20 mouse cellular contexts compared by ENCODE assay signal in the genomic region with DNA sequence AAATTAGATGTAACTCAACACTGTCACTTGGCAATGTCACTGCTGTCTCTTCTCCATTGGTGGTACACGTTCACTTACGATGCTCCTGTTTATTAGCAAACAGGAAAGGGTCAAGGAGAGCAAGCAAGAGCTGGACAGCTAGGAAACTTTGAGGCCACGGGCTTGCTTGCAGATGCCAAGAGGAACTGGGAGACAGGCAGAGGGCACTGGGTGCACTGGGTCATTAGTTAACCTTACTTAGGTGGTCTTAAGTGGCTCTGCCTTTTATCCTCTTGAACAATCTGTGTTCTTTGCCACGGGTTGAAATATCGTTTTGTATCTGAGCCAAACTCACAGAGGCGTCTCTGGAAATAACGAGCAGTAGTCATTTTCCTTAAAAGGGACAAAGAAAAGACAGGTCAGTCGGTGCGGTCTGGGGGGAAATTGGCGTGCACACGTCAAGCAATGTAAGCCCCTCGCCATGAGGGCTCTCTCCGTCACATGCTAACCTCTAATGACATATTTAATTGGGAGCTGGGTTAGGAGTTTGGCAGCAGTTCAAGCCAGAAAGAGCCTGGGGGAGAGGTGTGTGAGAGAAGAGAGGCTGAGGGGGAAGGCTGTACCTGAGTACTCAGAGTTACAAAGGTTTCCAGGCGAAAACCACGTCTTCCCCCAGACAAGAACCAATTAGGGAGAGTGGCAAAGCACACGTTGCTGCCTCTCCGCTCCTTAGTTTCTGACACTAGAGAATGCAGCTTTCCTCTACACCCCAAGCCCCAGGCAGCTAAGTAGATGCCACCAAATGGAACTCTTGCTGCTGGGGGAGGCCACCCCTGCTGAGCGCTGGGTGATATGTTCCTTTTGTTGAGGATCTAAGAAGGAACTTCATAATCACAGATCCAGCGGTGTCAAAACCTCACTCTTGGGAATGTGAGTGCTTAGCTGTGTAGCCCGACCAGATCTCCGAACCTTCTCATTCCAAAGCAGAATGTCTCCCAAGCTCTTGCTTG.
DNase-seq lines count a peak whose midpoint lies in the region; ATAC-seq and TF ChIP-seq lines count a peak whose summit lies in the region.
"Had no signal": no experiment of that assay in that cellular context is flagged by ENCODE, and none has a peak within 500 bp of the region (broad histone marks: within the 10 kb centered on the region; RNA-seq: fewer than 3 reads in every experiment).

No protein-coding gene starts in this region.

- peak; percentile 77 for DNase-seq in midbrain, embryonic 11.5 days (ENCODE audit: low spot score, missing footprints)
- DNase-seq in midbrain, embryonic 10.5 days (ENCODE audit: low spot score) = no peak
- DNase-seq in midbrain, postnatal 0 days (ENCODE audit: low spot score) = no peak
- DNase-seq in frontal cortex, postnatal 36 days (ENCODE audit: low spot score in 2 of 2) = no peak
- DNase-seq: cerebellum, adult 9-10 months; gastrocnemius, postnatal 10 days; heart, postnatal 14 days; kidney, postnatal 10 days; right cerebral cortex, adult 18-20 months; thymus, postnatal 25 days had no signal

- no peaks in the 10 kb centered on the region for H3K4me1 ChIP-seq in midbrain, embryonic 11.5 days (ENCODE audit: control insufficient read depth, insufficient read depth, low read length)
- H3K4me1 ChIP-seq in midbrain, embryonic 10.5 days = no peaks in the 10 kb centered on the region
- peaks cover 10% of the 10 kb centered on the region for H3K4me1 ChIP-seq in forebrain, embryonic 13.5 days
- H3K4me1 ChIP-seq in limb, embryonic 12.5 days (replicated peaks) = peaks cover 29% of the 10 kb centered on the region
- H3K4me1 ChIP-seq in midbrain, postnatal 0 days (ENCODE audit: insufficient read depth, low read length) = no peaks in the 10 kb centered on the region
- H3K4me1 ChIP-seq: liver, embryonic 15.5 days; stomach, embryonic 15.5 days had no signal

- H3K36me3 ChIP-seq in midbrain, embryonic 11.5 days (ENCODE audit: control insufficient read depth, insufficient read depth, low read length) = no peaks in the 10 kb centered on the region
- no peaks in the 10 kb centered on the region for H3K36me3 ChIP-seq in midbrain, embryonic 10.5 days
- no peaks in the 10 kb centered on the region for H3K36me3 ChIP-seq in forebrain, embryonic 13.5 days (ENCODE audit: poor library complexity, severe bottlenecking)
- H3K36me3 ChIP-seq in limb, embryonic 12.5 days = no peaks in the 10 kb centered on the region
- H3K36me3 ChIP-seq in midbrain, postnatal 0 days (ENCODE audit: insufficient read depth, low read length) = no peaks in the 10 kb centered on the region
- H3K36me3 ChIP-seq: G1E; heart, embryonic 10.5 days; liver, embryonic 15.5 days; stomach, embryonic 15.5 days had no signal

- 84% methylated on average over 21 of the region's 21 CpGs for WGBS in midbrain, embryonic 11.5 days
- WGBS in midbrain, embryonic 10.5 days = 82% methylated on average over 21 of the region's 21 CpGs
- WGBS in forebrain, embryonic 13.5 days = 38% methylated on average over 21 of the region's 21 CpGs
- WGBS in limb, embryonic 12.5 days = 32% methylated on average over 21 of the region's 21 CpGs
- WGBS in midbrain, postnatal 0 days = 60% methylated on average over 21 of the region's 21 CpGs

- TF ChIP-seq CTCF in midbrain, postnatal 0 days (IDR thresholded peaks at IDR 0.05) = no peak

- H3K4me2 ChIP-seq in midbrain, embryonic 11.5 days = no peak overlapping the region
- peak overlapping the region; percentile 20; the same call in 1 of the 2 replicates for H3K4me2 ChIP-seq in forebrain, embryonic 13.5 days
- H3K4me2 ChIP-seq in limb, embryonic 12.5 days = no peak overlapping the region; the same call in 1 of the 2 replicates
- no peak overlapping the region for H3K4me2 ChIP-seq in midbrain, postnatal 0 days (ENCODE audit: low read depth, low read length, poor library complexity, severe bottlenecking)
- H3K4me2 ChIP-seq: liver, embryonic 15.5 days; stomach, embryonic 15.5 days had no signal

- no peak overlapping the region for H3K4me3 ChIP-seq in midbrain, embryonic 11.5 days (ENCODE audit: low read depth, low read length)
- H3K4me3 ChIP-seq in midbrain, embryonic 10.5 days = no peak overlapping the region
- no peak overlapping the region for H3K4me3 ChIP-seq in forebrain, embryonic 13.5 days
- H3K4me3 ChIP-seq in limb, embryonic 12.5 days (replicated peaks) = no peak overlapping the region
- H3K4me3 ChIP-seq in midbrain, postnatal 0 days (ENCODE audit: low read depth, low read length) = no peak overlapping the region
- H3K4me3 ChIP-seq: heart, embryonic 10.5 days; liver, embryonic 15.5 days; myocyte; stomach, embryonic 15.5 days had no signal

- H3K27ac ChIP-seq in midbrain, embryonic 11.5 days (ENCODE audit: low read depth, low read length) = no peak overlapping the region
- no peak overlapping the region for H3K27ac ChIP-seq in midbrain, embryonic 10.5 days (replicated peaks)
- H3K27ac ChIP-seq in forebrain, embryonic 13.5 days = peak overlapping the region; percentile 48
- peak overlapping the region; percentile 78 for H3K27ac ChIP-seq in limb, embryonic 12.5 days
- H3K27ac ChIP-seq in midbrain, postnatal 0 days (ENCODE audit: low read depth, low read length) = no peak overlapping the region
- H3K27ac ChIP-seq: heart, embryonic 10.5 days; hindbrain, postnatal 0 days; liver, embryonic 15.5 days; macrophage; stomach, embryonic 15.5 days had no signal

- H3K9me3 ChIP-seq in midbrain, embryonic 11.5 days (ENCODE audit: control insufficient read depth, low read length) = no peaks in the 10 kb centered on the region
- H3K9me3 ChIP-seq in midbrain, embryonic 10.5 days (replicated peaks) = no peaks in the 10 kb centered on the region
- H3K9me3 ChIP-seq in forebrain, embryonic 13.5 days (replicated peaks) = no peaks in the 10 kb centered on the region
- no peaks in the 10 kb centered on the region for H3K9me3 ChIP-seq in limb, embryonic 12.5 days
- no peaks in the 10 kb centered on the region for H3K9me3 ChIP-seq in midbrain, postnatal 0 days (ENCODE audit: low read length)
- H3K9me3 ChIP-seq: heart, embryonic 10.5 days; liver, embryonic 15.5 days; stomach, embryonic 15.5 days had no signal

- no peak for ATAC-seq in midbrain, embryonic 11.5 days (ENCODE audit: low FRiP score)
- peak; percentile 27; the same call in 1 of the 2 replicates for ATAC-seq in forebrain, embryonic 13.5 days
- peak; percentile 68; the same call in 1 of the 2 replicates for ATAC-seq in limb, embryonic 12.5 days (ENCODE audit: insufficient number of reproducible peaks, insufficient read depth, low FRiP score, low TSS enrichment, low read depth)
- peak; percentile 58 for ATAC-seq in midbrain, postnatal 0 days (ENCODE audit: low FRiP score)
- ATAC-seq in cerebellum, adult (ENCODE audit: insufficient number of reproducible peaks, low FRiP score, low TSS enrichment) = no peak
- ATAC-seq: hindbrain, postnatal 0 days had no signal

- H3K27me3 ChIP-seq in midbrain, embryonic 11.5 days (ENCODE audit: control insufficient read depth, insufficient read depth, low read length) = peaks cover under 1% of the 10 kb centered on the region; the same call in 1 of the 2 replicates
- peaks cover 26% of the 10 kb centered on the region for H3K27me3 ChIP-seq in midbrain, embryonic 10.5 days (ENCODE audit: low read depth, poor library complexity, severe bottlenecking)
- H3K27me3 ChIP-seq in forebrain, embryonic 13.5 days = no peaks in the 10 kb centered on the region
- H3K27me3 ChIP-seq in limb, embryonic 12.5 days = no peaks in the 10 kb centered on the region
- no peaks in the 10 kb centered on the region for H3K27me3 ChIP-seq in midbrain, postnatal 0 days (ENCODE audit: insufficient read depth, low read length)
- H3K27me3 ChIP-seq: liver, embryonic 15.5 days; stomach, embryonic 15.5 days had no signal

- H3K9ac ChIP-seq in midbrain, embryonic 11.5 days (ENCODE audit: low read length) = no peak overlapping the region
- H3K9ac ChIP-seq in forebrain, embryonic 13.5 days = no peak overlapping the region
- H3K9ac ChIP-seq in limb, embryonic 12.5 days (replicated peaks) = no peak overlapping the region
- no peak overlapping the region for H3K9ac ChIP-seq in midbrain, postnatal 0 days (replicated peaks; ENCODE audit: low read length, poor library complexity, severe bottlenecking)
- H3K9ac ChIP-seq: liver, embryonic 15.5 days; stomach, embryonic 15.5 days had no signal

Comparison
In these comparisons a context has a peak if more than half of its experiments do, and no peak if none do; other contexts are left out.
1. ATAC-seq: peak in forebrain, embryonic 13.5 days (single experiment), limb, embryonic 12.5 days (single experiment) and midbrain, postnatal 0 days (single experiment); none in midbrain, embryonic 11.5 days (single experiment) and cerebellum, adult (single experiment).
2. H3K27ac ChIP-seq: peak in forebrain, embryonic 13.5 days (single experiment) and limb, embryonic 12.5 days (single experiment); none in midbrain, embryonic 11.5 days (single experiment), midbrain, embryonic 10.5 days (single experiment) and midbrain, postnatal 0 days (single experiment).